Mouse (Mus musculus): ENCODE measurements around the gene Mup1. TPM values are rescaled to one million over a fixed set of nuclear protein-coding genes. Genes with fewer than 3 reads are reported as not detected.
"Not testable (repeated sequence)": the region's sequence is repeated elsewhere in the genome, so short reads cannot be mapped to it uniquely, and the experiment has no call there.

The Mup1 gene
- not detected in 2 replicates for polyA plus RNA-seq (2016; fragmentation: Nextera tagmentation; extraction: Ambion mirVana)

DNA sequence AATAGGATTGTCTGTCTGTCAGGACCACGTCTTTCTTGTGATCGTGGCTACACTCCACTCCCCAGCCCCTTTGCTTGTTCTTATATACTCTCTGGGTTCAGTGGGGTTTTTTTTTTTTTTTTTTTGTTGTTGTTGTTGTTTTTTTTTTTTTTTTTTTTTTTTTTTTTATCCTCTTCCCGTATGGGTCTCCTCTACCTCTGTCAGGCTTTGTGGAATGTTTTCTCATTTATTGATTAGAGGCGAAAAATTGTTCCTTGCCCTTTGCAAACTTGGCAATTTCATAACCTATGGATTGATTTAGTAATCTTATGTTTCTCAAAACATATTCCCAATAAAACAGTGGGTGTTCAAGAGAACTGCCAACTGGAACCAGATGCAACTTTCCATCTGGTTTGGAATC, at the start of gene Mup1:
Mup1 (minus strand) TSS at position 101 of the 400 bp plus-strand sequence.
- ATAC-seq (ENCODE audit: insufficient number of reproducible peaks, low FRiP score); H3K27ac ChIP-seq (ENCODE audit: poor library complexity, severe bottlenecking); H3K9me3 ChIP-seq (replicated peaks); H3K4me3 ChIP-seq; H3K4me1 ChIP-seq (replicated peaks); H3K36me3 ChIP-seq; H3K4me2 ChIP-seq; H3K27me3 ChIP-seq (replicated peaks); H3K9ac ChIP-seq: not testable (repeated sequence)
- 74% methylated on average over 2 of the region's 4 CpGs for whole genome bisulfite sequencing

Other genes starting within 250 kb of the Mup1 start
- not detected in 2 replicates for gene Mup9, start 80.0 kb downstream of the Mup1 start, polyA plus RNA-seq (2016; fragmentation: Nextera tagmentation; extraction: Ambion mirVana)
- gene Mup10, start 80.2 kb upstream of the Mup1 start, polyA plus RNA-seq (2016; fragmentation: Nextera tagmentation; extraction: Ambion mirVana): not detected in 2 replicates
- not detected in 2 replicates for gene Mup11, start 160.5 kb upstream of the Mup1 start, polyA plus RNA-seq (2016; fragmentation: Nextera tagmentation; extraction: Ambion mirVana)
- not detected in 2 replicates for gene Mup12, start 239.4 kb upstream of the Mup1 start, polyA plus RNA-seq (2016; fragmentation: Nextera tagmentation; extraction: Ambion mirVana)